In genomic region chr12:80365345-80365744, GRCm38 (mm10) we compare ENCODE assay signal across 11 mouse cellular contexts.
A peak's percentile ranks its signal among the peaks of the same experiment; 100 is the strongest.
DNase-seq lines count a peak whose midpoint lies in the region; ATAC-seq and TF ChIP-seq lines count a peak whose summit lies in the region.
"Had no signal": no experiment of that assay in that cellular context is flagged by ENCODE, and none has a peak within 500 bp of the region (broad histone marks: within the 10 kb centered on the region; RNA-seq: fewer than 3 reads in every experiment).

No protein-coding gene starts in this region.

- no peaks in the 10 kb centered on the region for H3K27me3 ChIP-seq in forebrain, embryonic 12.5 days
- no peaks in the 10 kb centered on the region for H3K27me3 ChIP-seq in forebrain, postnatal 0 days (ENCODE audit: insufficient read depth, low read length)
- H3K27me3 ChIP-seq in embryonic facial prominence, embryonic 14.5 days (replicated peaks; ENCODE audit: control insufficient read depth, insufficient read depth, low read length) = no peaks in the 10 kb centered on the region
- H3K27me3 ChIP-seq in limb, embryonic 14.5 days (ENCODE audit: control insufficient read depth, insufficient read depth, low read length) = no peaks in the 10 kb centered on the region
- H3K27me3 ChIP-seq: midbrain, embryonic 15.5 days had no signal

- peaks cover 17% of the 10 kb centered on the region for H3K4me1 ChIP-seq in forebrain, embryonic 12.5 days
- no peaks in the 10 kb centered on the region for H3K4me1 ChIP-seq in forebrain, postnatal 0 days (ENCODE audit: insufficient read depth)
- H3K4me1 ChIP-seq in embryonic facial prominence, embryonic 14.5 days (ENCODE audit: control insufficient read depth, insufficient read depth, low read length) = peaks cover 21% of the 10 kb centered on the region
- H3K4me1 ChIP-seq in limb, embryonic 14.5 days (ENCODE audit: control insufficient read depth, insufficient read depth, low read length) = peaks cover 21% of the 10 kb centered on the region

- no peak for DNase-seq in forebrain, postnatal 0 days
- no peak for DNase-seq in left cerebral cortex, adult 2 months (ENCODE audit: extremely low spot score in 1 of 2, low spot score in 2 of 2)
- no peak for DNase-seq in left cerebral cortex, adult 18-20 months (ENCODE audit: low spot score in 2 of 2)
- no peak for DNase-seq in embryonic facial prominence, embryonic 14.5 days (ENCODE audit: low spot score)
- no peak for DNase-seq in limb, embryonic 14.5 days (ENCODE audit: low spot score)
- DNase-seq in adrenal gland, postnatal 4 days (ENCODE audit: low spot score in 2 of 2) = no peak
- DNase-seq: cerebellum, adult 11 months; layer of hippocampus, adult 9-11 months had no signal

- no peak overlapping the region for H3K9ac ChIP-seq in forebrain, embryonic 12.5 days
- no peak overlapping the region for H3K9ac ChIP-seq in forebrain, postnatal 0 days
- no peak overlapping the region for H3K9ac ChIP-seq in embryonic facial prominence, embryonic 14.5 days (ENCODE audit: low read depth, low read length)
- no peak overlapping the region for H3K9ac ChIP-seq in limb, embryonic 14.5 days (ENCODE audit: low read depth, low read length, severe bottlenecking)
- H3K9ac ChIP-seq: midbrain, embryonic 15.5 days had no signal

- H3K9me3 ChIP-seq in forebrain, embryonic 12.5 days = no peaks in the 10 kb centered on the region
- no peaks in the 10 kb centered on the region for H3K9me3 ChIP-seq in forebrain, postnatal 0 days (ENCODE audit: low read length)
- no peaks in the 10 kb centered on the region for H3K9me3 ChIP-seq in embryonic facial prominence, embryonic 14.5 days (ENCODE audit: control insufficient read depth, low read length)
- H3K9me3 ChIP-seq in limb, embryonic 14.5 days (ENCODE audit: control insufficient read depth, low read length) = no peaks in the 10 kb centered on the region; the same call in 1 of the 2 replicates
- H3K9me3 ChIP-seq: midbrain, embryonic 15.5 days had no signal

- no peak overlapping the region for H3K4me3 ChIP-seq in forebrain, embryonic 12.5 days (replicated peaks)
- no peak overlapping the region for H3K4me3 ChIP-seq in forebrain, postnatal 0 days (ENCODE audit: low read depth, low read length)
- no peak overlapping the region for H3K4me3 ChIP-seq in left cerebral cortex, adult 2 months
- no peak overlapping the region for H3K4me3 ChIP-seq in embryonic facial prominence, embryonic 14.5 days (ENCODE audit: low read depth, low read length)
- H3K4me3 ChIP-seq in limb, embryonic 14.5 days (replicated peaks; ENCODE audit: low read length) = no peak overlapping the region
- H3K4me3 ChIP-seq: midbrain, embryonic 15.5 days had no signal

- intact Hi-C loops in left cerebral cortex, adult 2 months (cut with DNase I) = no loop called here

- no peak for TF ChIP-seq CTCF in forebrain, postnatal 0 days (IDR thresholded peaks at IDR 0.05; ENCODE audit: low read depth)
- TF ChIP-seq CTCF in left cerebral cortex, adult 2 months (IDR thresholded peaks at IDR 0.05) = no peak

- H3K4me2 ChIP-seq in forebrain, embryonic 12.5 days = no peak overlapping the region
- no peak overlapping the region for H3K4me2 ChIP-seq in forebrain, postnatal 0 days (ENCODE audit: low read depth)
- H3K4me2 ChIP-seq in embryonic facial prominence, embryonic 14.5 days (ENCODE audit: low read depth, low read length) = peak overlapping the region; percentile 23
- no peak overlapping the region for H3K4me2 ChIP-seq in limb, embryonic 14.5 days (replicated peaks; ENCODE audit: low read depth, low read length, severe bottlenecking)
- H3K4me2 ChIP-seq: midbrain, embryonic 15.5 days had no signal

- no peak for TF ChIP-seq POLR2A in limb, embryonic 14.5 days (IDR thresholded peaks at IDR 0.05; ENCODE audit: borderline replicate concordance, extremely low read depth, insufficient read depth, insufficient read length)

- peaks cover 18% of the 10 kb centered on the region for H3K36me3 ChIP-seq in forebrain, embryonic 12.5 days (replicated peaks)
- H3K36me3 ChIP-seq in forebrain, postnatal 0 days (ENCODE audit: insufficient read depth) = peaks cover 4% of the 10 kb centered on the region; the same call in 1 of the 2 replicates
- peaks cover 26% of the 10 kb centered on the region for H3K36me3 ChIP-seq in embryonic facial prominence, embryonic 14.5 days (ENCODE audit: control insufficient read depth, insufficient read depth, low read length)
- H3K36me3 ChIP-seq in limb, embryonic 14.5 days (ENCODE audit: control insufficient read depth, insufficient read depth, low read length) = peaks cover 34% of the 10 kb centered on the region

- WGBS in forebrain, embryonic 12.5 days = 86% methylated on average over 3 of the region's 3 CpGs
- 90% methylated on average over 3 of the region's 3 CpGs for WGBS in forebrain, postnatal 0 days
- 63% methylated on average over 3 of the region's 3 CpGs for WGBS in embryonic facial prominence, embryonic 14.5 days
- WGBS in limb, embryonic 14.5 days = 79% methylated on average over 3 of the region's 3 CpGs

- no peak for ATAC-seq in forebrain, embryonic 12.5 days (ENCODE audit: low FRiP score)
- no peak for ATAC-seq in forebrain, postnatal 0 days
- no peak for ATAC-seq in embryonic facial prominence, embryonic 14.5 days (ENCODE audit: low read depth)
- no peak for ATAC-seq in limb, embryonic 14.5 days (ENCODE audit: low FRiP score, low read depth)
- ATAC-seq in granulocyte monocyte progenitor cell, adult 5-6 weeks (replicated peaks; ENCODE audit: poor library complexity, severe bottlenecking) = no peak
- ATAC-seq: midbrain, embryonic 15.5 days had no signal

- H3K27ac ChIP-seq in forebrain, embryonic 12.5 days = peak overlapping the region; percentile 33; the same call in 1 of the 2 replicates
- no peak overlapping the region for H3K27ac ChIP-seq in forebrain, postnatal 0 days (ENCODE audit: low read depth, low read length)
- H3K27ac ChIP-seq in left cerebral cortex, adult 2 months = peak overlapping the region; percentile 69
- peak overlapping the region; percentile 82 for H3K27ac ChIP-seq in embryonic facial prominence, embryonic 14.5 days (replicated peaks; ENCODE audit: low read depth, low read length)
- peak overlapping the region; percentile 79 for H3K27ac ChIP-seq in limb, embryonic 14.5 days (replicated peaks; ENCODE audit: low read depth, low read length)
- H3K27ac ChIP-seq: midbrain, embryonic 15.5 days had no signal
